Mouse (Mus musculus) cerebellum, adult 18-20 months (tissue): ENCODE data around the gene Psmc3.

Experiments
- DNase-seq, 2 experiments: peaks; one replicate each; pipeline ENCODE4 v3.0.0; 2021

The Psmc3 gene

DNA sequence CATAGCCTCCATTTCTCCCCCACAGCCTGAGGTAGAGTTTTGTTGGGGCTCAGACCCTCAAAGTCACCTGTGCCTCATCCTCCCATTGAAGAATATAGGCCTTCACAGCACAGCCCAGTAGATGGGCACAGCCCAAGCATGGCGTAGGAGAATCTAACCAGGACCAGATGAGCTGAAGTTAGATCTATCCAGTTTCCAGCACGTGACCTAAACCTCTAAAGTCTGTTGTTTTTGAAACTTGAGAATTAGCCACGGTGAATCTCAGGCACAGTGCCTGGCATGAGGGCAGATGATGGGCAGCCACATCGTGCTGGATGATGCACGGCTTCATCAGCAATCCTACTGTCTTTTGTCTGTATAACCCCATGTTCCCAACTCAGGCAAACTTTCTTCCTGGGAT is 4.6 kb downstream of the Psmc3 start:
- no peak for DNase-seq

DNA sequence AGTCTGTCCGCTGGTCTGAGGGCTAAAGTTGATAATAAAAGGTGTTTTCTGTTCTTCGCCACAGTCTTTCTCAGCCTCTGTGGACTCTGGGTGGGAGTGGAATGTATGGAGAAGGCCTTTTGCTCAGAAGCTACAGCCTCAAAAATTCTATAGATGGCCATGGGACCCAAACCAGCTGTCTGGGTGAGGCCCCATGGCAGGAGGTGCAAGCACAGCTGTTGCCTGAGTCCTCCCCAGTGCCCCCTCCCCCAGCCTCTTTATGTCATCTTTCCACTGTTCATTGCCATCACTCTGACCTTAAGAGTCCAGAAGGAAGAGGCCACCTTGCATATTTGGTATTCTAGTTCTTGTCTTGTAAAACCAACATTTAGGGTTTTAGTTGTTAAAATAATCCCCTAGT is 5.6 kb downstream of the Psmc3 start:
- no peak for DNase-seq

DNA sequence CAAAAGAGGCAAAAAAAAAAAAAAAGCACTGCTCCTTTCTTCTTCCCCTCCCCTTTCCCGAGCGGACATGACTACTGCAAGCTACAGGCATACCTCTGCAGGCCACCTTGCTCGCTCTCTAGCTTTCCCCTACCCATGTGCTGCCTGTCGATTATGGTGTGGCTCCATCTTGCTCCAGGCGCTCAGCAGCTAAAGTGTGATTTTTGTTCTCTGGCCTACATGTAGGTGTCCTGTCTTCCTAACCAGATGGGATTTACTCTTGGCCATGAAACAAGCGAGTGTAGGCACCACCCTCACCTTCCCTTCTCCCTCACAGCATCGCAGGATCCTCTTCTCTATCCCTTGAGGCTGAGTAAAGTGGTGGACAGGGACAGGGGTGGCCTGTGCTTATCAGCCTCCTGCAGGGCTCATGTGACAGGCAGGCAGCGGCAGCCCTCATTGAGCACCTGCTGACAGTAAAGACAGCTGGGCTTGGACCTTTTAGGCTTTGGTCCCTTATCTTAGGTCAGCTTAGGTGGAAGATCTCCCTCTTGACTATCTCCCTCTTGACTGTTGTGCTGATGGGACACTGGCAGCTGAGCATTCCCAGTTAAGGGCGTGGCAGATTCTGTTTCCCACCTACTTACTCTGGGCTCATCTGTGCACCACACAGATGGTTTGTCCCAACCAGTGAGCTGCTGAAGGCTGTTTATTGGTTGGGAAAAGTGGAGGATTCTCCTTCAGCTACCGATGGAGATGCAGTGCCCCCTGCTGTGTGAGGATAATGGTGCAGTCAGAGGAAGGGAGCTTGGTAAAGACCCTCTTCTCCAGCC is 6.9 kb downstream of the Psmc3 start:
- DNase-seq = no peak

DNA sequence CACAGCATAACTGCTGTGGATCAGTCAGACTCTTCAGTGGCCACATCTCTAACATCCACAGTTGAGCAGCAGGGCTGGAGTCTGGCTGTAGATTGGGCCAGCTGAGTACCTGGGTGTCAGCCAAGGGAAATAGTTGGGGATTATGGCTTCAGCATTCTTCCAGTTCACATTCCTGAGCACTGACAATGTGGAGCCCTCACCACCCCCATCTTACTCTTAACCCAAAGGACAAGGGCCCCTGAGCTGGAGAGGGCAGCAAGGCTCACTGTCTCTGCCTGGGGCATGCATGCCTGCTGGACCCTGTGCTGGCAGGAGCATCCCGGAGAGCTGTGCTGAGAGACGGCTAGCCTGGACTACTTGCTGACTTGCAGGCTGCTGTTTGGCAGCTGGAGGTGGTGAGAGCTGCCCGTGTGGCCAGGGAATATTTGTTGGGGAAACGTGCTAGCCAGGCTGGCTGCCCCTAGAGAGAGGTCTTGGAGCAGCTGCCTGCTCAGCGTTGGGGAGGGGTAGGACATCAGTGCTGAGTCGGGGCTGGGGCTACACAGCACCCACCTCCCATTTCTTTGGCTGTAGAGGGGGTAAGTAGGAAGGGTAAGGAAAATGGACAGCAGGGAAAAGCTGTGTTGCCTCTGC is 8.2 kb downstream of the Psmc3 start:
- no peak for DNase-seq

DNA sequence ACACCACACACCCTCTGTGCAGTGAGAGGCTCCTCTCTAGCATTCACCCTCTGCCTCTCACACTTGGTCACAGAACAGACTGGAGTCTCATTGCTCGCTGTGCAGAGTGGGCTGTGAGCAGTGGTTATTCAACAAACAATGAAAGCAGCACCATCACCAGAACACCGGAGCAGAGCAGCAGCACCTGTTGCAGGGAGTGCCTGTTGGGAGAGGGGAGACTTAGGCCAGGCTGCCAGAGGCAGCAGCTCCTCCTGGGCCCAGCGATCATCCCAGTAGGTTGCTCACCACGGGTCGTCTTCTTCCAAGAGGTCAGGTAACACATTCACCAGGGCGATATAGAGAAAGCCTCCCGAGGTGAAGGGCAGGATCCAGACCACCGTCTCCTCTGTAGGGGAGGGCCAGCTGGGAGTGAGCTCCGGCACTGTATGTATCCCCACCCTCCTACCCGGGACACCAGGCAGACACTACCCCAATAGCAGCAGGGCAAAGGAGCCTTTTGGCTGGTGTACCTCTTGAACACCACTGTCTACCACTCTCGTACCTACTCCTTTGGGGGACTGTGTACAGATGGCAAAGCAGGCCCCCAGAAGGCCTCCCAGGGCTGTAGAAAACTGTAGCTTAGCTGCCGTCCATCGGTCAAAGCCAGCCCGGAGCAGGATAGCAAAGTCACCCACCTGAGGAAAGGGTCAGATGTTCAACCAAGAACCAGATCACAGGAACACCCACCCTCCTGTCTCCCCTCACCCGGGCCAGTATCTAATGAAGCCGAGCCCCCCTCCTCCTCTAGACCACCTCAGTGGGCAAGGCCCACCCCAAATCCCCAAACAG is 9.2 kb downstream of the Psmc3 start:
- no peak for DNase-seq

DNA sequence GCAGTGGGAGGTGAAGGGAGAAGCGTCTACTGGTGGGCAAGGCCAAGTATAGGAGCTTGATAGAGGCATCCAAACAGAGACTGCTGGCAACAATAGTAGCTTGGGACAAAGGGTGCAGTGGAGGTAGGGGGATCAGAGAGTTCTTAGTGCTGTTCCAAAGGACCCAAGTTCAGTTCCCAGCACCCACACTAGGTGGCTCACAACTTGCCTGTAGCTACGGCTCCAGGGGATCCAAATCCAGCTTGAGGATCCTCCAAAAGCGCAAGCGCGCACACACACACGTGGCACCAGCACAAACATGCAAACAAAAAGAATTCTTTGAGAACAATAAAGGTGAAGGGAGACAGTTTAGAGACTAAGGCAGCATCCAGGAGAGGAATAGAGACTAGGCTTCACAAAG is 10.4 kb downstream of the Psmc3 start:
- DNase-seq = no peak

DNA sequence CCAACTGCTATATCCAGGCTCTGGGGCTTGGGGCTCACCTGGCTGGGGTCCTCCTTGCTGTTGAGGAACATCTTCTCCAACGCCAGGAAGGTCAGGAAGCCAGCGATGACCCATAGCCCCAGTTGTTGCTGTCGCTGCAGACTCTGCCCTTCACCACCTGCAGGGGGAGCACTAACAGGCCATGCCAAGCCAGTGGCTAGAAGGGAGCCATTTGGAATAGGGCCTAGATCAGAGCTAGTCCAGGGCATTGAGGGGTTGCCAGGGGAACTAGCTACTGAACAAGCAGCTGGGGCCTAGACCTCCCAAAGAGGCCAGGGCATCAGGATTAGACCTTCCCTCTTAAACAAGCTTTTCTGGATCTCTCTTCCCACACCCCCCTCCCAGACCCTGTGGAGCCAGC is 11.7 kb downstream of the Psmc3 start:
- peak; percentile 51 to 53 for DNase-seq

DNA sequence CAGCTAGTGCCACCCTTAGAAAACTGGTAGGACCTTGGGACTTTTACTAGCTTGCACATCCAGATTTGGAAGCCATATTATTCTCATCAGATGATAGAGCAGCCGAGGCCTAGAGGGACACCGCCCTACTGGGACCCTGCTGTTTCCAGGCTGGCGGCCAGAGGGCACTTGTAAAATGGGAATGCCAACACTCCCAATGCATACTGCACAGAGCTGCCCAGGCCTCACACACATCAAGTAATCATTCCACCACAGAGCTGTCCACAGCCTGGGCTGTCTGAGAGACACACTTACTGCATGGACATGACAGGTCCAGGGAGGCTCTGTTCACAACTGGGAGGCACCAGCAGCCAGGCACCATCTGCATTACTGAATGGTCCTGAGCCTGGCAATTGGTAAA is 12.6 kb downstream of the Psmc3 start:
- no peak for DNase-seq

DNA sequence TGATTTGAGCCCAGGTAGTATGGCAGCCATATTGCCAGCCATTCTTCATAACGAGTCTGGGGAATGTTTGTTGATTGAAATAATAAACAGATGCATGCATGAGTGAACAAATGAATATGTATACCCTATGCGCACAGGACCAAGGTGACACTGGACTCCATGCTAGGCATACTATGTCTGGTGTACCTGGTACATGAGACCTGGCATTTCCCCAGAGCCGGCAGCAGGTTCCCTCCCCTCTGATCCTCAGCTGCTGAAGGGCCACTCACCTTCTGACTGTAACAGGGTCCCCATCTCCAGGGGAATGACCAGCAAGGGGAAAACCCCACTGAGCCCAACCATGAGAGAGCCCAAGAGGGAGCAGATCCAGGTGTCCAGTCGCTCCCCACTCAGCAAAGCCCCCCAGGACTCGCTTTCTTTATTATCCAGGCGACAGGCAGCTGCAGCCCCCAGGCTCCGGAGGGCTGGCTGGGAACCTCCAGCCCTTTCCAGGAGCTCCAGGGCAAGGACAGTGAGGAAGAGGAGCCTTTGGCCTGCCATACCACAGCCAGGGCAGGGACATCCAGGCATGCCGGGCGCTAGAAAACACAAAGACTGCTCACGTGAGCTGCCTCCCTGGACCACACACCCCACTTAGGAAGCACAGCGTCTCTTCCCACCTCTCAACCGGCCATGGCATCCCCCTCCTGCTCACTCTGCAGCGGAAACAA is 14.5 kb downstream of the Psmc3 start:
- no peak for DNase-seq

DNA sequence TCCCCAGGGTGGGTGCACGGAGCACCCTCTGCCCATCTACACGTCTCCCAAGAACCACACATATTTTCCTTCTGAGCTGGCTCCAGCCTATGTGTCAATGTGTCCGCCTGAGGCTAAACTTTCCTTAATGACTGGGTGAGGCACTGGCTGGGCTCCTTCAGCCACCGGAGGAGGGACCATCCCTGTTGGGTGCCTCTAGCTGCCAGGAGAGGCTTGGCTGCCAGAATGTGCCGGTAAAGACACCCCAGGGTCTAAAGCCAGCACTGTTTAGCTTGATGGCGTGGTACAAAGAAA is 15.0 kb downstream of the Psmc3 start:
- no peak for DNase-seq

DNA sequence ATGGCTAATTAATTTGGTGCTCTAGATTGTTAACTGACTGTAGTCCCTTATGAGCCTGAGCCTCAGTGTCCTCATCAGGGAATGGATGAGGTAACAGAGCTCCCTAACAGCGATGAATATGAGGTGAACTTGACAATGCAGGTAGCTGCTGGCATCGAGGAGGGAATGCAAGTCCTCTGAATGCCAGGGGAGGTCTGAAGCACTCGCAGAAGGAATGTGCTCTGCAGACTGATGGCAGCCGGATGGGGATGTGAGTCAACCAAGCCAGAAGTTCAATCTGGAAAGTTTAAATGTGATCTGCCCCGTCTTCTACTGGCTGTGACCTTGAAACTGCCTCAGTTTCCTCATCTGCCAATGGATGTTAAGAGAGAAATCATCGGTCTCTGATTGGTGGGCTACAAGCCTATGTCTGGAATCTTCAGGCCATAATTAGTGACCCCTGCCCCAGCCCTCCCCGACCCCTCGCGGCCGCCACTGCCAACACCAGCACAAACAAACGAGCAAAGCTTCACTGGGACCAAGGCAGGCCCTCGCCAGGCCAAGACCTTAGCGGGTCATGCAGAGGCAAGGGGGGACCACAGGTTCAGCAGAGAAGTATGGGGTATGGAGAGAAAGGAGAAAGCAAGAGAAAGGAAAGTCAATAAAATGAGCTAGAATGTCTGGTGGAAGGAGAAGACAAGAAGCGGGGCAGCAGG is 15.6 kb downstream of the Psmc3 start:
- no peak for DNase-seq

DNA sequence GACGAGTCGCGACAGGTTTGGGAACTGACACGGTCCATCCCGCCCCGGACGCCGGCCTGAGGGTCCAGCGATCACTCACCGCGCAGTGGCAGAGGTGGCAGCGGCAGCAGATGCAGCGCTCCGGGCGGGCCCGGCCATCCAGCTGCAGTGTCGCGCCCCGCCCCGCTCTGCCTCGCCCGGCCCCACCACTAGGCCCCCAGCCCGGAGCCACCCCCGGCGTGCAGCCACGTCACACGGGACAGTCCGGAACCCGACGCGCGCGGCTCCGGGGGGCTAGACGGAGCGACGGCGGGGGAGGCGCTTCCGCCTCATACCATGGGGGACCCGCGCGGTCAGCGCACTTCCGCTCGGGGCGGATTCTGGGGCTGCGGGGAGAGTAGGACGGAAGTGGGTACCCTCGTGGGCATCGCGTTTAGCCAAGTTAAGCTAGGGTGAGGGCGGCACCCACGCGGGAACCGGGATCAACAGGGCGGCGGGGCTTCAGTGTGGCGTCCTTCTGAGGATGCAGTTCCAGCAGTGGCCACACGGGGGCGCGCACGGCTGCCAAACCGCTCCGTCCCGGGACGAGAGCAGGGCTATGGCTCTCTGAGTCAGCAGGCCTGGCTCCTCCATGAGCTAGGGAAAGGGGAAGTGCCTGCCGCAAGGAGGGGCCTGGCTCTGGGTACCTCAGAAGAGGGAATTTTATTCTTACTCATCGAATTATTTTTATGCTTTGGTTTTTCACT is 16.4 kb downstream of the Psmc3 start, which contains the start of gene Slc39a13:
TSS of gene Slc39a13 (minus strand) at position 342 of the 725 bp plus-strand sequence.
- peak; percentile 90 to 96 for DNase-seq

DNA sequence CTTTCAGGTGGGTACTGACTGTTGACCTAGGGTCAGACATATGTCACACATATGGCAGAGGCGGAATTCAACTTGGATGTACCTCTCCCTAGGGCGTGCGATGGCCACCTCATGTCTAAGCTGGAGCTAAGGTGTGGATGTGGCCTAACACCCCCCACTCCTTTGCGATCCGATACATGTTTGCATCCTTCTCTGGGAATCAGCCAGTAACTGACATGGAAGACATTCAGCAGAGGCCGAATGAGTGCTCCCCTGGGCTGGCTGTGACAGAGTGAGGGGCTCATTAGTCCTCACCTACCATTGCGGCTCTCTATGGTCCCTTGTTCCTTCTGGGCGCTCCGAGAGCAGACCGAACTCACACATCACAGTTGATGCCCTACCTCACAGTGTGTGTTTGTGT is 17.2 kb downstream of the Psmc3 start:
- no peak for DNase-seq

DNA sequence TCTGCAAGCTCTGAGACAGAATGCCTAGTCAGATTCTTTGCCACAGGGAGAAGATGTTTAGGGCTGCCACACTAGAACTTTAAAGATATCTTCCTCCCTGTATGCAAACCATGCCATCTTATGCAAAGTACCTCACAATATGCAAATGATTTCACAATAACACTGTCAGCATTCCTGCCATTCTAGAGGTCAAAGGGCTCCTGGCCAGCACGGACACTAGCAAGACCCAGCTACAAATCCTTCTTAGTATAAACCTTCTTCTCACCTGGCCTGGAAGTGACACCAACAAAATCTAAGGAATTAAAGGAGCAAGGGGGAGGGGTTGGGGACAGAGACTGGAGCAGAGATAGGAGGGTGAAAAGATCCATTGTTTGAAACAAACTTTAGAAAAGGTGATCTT is 18.3 kb downstream of the Psmc3 start:
- DNase-seq = no peak

DNA sequence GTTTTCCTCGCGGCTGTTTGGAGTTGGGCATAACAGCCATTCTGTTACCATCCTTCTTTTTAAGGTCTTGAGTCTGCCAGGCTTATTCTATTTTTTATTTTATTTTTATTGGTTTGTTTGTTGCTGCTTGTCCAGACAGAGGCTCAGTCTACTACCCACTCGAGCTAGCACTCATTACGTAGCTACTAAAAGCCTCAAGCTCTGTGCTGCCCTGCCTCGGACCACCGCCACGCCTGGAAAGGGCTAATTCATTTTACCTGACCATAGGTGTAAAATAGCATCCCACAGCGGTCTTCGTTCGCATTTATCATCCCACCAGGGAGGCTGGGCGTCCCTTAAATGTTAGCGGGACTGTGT is 24.1 kb downstream of the Psmc3 start:
- DNase-seq = no peak

DNA sequence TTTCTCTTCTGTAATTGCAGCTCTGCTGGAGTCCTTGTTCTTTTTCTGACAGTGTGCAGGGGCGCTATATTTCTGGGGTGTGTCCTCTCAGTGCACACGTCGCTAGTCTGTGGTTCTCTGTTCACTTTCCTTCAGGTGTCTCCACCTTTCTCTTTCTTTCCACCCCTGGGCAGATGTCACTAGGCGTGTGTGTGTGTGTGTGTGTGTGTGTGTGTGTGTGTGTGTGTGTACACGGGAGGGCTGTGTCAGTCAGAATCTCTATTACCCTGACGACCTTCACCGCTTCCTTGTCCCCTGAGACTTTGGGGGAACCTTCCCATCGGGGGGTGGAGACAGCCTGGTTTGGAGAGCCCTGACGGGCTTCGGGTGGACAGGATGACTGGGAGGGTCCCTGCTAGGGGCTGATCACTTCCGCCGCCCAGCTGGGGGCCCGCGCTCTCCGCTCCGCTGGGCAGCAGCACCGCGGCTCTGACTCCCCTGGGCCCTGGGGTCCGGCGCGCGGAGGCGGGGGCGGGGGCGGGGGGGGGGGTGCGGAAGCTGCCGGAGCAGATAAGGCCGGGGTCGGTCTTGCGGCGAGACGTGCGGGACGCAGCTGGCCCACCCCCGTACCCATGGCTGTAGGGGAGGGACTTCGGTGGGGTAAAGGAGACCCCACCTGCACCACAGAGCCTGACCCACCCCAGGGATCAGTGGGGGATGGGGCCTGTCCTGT is 24.7 kb downstream of the Psmc3 start:
- no peak for DNase-seq

DNA sequence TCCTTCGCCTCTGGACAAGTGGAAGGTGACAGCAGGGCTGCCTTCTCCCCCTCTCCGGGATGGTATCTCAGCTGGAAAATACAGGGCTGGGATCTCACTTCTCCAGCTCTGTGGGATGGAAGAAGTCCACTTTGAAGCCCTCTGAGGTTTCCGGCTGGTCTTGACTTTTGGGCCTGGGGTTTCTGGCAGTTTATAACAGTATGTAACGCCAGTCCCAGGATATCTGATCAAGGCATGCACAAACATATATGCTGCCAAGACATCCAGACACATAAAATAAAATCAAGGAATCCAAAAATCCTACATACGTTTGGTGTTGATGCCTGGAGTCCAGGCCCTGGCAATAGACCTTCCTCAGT is 25.2 kb downstream of the Psmc3 start:
- no peak for DNase-seq

DNA sequence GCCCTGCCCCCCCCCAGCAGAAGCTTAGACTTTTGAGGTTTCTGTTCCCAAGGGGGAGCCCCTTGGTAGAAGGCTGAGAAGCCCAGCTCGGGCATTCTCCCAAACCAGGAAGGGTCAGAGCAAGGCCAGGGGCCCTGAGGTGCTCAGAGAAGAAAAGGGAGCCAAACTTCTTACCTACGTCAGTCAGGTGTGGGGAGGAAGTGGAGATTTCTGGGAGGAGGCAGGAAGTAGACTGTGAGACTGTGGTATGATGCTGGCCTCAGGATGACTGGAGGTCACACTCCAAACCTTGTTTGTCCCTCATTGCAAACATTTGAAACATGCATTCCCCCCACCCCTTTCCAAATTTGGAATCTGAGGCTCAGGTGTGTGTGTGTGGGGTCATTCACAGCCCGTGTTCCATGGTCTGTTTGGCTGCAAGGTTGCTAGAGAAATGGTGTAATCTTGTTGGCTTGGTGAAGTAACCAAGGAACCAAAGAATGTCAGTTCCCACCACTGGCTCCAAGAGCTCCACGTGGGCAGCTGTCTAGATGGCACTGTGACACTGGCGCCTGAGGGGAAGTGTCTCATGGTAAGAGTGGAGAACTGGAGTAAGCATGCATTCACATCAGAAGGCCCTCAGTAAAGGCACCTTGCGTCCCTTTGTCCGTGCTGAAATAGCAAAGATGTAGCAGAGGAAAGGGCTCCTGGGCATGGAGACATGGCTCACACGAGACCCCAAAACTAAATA is 27.1 kb downstream of the Psmc3 start:
- no peak for DNase-seq

DNA sequence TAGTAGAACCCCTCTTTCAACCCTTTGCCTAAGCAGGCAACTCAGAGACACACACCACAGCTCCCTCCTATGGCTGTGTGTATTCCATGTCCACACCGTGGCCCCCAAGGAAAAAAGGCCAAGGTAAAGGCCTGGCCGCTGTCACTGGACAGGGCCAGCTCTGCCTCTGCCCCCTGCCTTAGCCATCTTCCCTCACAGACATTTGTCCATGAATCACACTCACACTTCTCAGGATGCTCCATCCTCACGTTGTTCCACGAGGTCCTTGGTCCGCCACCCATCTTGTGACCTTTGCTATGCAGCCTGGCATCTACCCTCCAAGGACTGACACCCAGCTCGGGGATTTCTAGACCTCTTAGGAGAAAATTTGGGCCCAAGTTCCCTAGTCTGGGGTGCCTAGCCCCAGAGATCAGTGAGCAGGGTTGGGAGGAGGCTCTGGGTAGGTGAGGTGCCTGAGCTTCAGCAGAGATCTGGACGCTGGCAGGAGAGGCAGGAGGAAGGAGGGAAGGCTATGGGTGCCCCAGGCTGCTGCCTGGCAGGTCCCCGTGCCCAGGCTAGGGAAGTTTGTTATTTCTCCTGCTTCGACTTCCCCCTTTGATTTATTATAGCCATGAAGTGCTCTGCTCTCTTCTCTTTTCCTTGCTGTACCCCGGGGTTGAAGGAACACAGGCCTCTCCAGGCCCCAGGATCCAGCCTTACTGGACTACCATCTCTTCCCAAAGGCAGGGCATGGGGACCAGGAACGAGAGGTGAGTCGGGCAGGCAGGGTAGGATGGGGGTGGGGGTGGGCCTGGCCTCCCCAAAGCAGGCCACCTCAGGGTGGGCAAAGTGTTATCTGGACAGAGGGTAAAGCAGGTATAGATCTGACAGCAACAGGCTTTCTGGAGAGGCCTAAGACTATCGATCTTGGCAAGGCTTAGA is 28.2 kb downstream of the Psmc3 start, which contains the start of gene Spi1:
TSS of gene Spi1 (plus strand) at position 616 of the 921 bp plus-strand sequence.
- no peak for DNase-seq

DNA sequence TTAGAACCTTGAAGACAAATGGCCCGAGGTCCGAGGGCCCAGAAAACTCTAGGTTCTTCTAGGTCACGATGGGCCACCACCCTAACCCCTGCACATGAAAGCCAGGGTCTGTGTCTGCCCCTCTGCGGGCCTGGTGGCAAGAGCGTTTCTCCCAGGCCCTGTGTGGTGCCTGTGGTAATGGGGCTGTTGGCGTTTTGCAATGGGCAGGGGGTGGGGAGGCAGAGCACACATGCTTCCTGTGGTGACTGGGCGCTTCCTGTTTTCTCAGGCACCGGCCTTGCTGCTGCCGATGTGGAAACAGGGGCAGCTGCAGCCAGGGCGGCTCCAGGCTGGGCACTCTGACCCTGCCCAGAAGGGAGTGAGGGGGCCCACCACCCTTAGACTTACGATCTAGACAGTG is 29.0 kb downstream of the Psmc3 start:
- no peak for DNase-seq
